Mouse (Mus musculus): ENCODE measurements around the gene Lmx1b.

DNA sequence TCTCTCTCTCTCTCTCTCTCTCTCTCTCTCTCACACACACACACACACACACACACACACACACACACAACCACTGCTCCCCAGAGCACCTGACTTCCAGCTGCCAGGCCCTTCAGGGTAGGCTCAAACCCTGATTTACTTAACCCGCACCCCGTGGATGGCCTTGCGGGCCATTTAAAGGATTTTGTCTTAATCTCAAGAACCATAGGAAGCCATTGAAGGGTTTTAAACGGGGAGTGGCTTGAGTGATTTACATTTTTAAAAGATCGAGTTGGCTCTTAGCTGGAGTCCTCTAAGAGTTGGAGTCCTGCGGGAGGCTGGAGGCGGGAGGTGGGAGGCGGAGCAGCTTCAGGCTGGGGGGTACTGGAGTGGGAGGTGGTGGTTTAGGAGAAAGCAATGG, 58.4 kb downstream of the Lmx1b start:
- TF ChIP-seq CTCF (IDR thresholded peaks at IDR 0.05; ENCODE audit: insufficient read depth, low read length): no peak
- TF ChIP-seq POLR2A (IDR thresholded peaks at IDR 0.05; ENCODE audit: borderline replicate concordance, extremely low read depth, low read depth, low read length): no peak
